Mouse (Mus musculus) adrenal gland, adult (tissue): Measurements from ENCODE around the gene Fbxo42.

Experiments used
- DNase-seq, 2 experiments: peaks; one replicate each; pipeline ENCODE4 v3.0.0; 2022 to 2023; ENCODE audit warnings: low spot score in 1 of 2; ENCODE audit not compliant: inconsistent age in 2 of 2

Fbxo42 gene

DNA sequence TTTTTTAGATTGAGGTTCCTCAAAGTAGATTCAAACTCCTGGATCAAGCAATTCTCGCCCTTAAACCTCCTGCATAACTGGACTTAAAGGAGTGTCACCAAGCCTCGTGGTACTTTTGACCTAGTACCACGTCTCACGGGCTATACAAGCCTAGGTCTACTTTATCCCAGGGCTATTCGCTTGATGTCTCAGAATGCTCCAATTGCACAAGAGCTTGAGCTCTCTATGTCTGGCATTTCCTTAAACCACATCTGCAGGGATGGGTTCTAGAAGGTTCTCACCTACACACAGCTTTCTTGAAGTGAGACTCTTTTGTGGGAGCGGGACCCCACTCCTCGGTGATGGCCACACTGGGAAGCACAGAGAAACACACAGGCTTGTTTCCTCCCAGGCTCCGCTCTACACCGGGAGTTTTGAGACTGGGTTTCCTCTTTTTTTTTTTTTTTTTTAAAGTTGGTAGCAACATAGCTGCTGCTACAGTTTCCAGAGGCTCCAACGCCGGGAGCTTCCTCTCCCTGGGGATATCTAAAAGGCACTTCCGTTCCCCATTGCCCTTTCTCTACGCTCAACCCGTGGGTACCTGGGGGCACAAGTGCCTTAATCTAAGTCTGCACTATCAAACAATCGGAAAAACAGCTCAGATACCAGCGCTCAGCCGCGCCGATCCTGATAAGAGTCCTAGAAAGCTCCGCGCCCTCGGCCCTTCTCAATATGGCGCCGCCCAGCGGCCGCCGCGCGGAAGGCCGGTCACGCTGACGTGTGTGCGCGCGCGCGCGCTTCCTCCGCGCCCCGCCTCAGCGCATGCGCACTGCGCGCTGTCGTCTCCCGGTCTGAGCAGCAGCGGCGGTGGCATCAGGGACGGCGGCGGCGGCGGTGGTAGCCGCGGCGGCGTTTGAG lies at the start of gene Fbxo42:
Fbxo42 (plus strand) TSS at position 802 of the 897 bp plus-strand sequence.
- peak; percentile 96 to 98 for DNase-seq

DNA sequence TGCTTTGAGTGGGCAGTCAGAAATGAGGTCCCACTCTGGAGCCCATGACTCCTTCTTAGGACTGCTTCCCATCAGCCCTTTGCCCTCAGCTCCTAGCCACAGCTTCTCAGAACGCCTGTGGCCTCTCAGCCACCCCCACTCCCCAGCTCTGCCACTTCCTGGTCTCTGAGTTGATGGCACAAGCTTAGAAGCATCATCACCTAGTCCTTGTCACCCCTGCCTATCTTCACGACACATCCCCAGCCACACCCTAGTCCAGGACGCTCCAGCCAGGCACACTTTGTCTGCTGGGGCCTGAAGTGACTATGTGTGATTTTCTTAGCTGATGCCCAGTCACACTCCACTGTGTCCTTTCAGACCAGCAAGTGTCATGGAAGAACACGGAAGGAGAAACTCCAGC lies 48.8 kb upstream of the Fbxo42 start:
- no peak for DNase-seq

DNA sequence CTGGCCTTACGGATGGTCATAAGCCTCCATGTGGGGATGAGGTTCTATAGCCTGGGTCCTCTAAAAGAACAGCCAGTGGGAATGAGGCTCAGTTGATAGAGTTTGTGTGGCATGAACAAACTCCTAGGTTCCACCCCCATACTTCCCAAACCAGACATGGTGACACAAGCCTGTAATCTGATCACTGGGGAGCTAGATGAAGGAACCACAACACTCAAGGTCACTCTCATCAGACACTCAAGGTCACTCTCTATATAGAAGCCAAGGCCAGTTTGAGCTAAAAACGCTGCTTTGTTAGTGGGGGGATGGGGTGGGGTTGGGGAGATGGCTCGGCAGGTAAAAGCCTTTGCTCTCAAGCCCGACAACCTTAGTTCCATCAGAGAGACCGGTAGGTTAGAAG lies 47.8 kb upstream of the Fbxo42 start:
- DNase-seq, result no peak

DNA sequence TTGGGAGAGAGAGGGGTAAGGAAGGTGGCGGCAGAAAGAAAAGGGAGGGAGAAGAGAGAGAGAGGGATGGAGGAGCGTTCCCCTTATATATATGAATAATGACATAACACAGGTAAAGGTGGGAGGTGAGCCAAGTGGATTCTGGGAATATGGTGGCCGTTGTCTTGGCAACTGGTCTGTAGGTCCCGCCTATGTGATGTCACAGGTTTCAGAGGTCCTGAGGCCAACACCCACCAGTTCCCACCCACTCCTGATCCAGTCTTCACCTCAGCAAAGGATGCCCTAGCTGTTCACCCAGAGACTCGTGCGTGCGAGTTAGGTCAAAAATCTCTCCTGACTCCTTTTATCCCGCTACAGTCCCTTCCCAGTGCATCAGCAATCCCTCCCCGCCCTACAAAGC lies 46.4 kb upstream of the Fbxo42 start:
- no peak for DNase-seq

DNA sequence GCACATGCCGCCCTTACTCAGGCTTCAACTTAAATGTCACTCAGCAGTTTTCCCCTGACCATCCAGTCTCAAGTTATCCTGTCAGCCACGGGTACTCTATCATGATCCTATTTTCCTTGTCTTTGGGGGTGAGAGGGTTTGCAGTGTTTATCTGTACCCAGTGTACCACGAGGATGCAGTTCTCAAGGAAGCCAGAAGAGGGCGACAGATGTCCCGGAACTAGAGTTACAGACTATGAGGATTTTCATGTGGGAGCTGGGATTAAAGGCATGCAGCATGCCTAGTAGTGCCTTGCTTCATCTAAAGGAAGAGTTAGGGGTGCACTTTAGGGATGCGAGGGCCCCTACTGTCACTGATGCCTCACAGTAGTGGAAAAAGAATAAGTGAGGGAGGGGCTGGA lies 45.9 kb upstream of the Fbxo42 start:
- no peak for DNase-seq

DNA sequence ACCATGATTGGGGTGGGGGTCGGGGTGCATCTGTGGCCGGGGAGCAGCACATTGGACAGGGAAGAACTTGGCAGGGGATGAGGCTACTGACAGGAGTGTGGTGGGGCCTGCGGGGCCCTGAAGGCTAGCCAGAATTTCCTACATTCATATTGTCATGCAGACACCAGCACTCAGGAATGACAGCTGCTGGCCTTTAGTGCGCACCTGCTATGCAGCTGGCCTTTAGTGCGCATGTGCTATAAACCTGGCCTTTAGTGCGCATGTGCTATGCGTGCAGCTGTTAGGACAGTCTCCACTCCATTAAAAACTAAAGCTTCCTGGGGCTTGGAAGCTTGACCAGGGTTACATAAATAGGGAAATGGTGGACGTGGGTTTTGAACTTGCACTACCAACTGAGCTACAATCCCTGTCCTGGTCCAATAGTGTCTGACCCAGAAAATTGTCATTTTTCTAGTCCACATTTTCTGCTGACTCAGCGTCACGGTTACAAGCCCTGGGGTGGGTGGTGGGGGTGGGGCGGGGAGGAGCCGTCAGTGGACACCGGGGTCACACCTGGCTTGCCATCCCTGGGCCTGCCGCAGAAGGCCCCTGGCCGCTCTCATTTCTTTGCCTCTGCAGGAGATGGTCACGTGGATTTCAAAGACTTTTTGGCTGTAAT lies 41.1 kb upstream of the Fbxo42 start:
- DNase-seq, result no peak

DNA sequence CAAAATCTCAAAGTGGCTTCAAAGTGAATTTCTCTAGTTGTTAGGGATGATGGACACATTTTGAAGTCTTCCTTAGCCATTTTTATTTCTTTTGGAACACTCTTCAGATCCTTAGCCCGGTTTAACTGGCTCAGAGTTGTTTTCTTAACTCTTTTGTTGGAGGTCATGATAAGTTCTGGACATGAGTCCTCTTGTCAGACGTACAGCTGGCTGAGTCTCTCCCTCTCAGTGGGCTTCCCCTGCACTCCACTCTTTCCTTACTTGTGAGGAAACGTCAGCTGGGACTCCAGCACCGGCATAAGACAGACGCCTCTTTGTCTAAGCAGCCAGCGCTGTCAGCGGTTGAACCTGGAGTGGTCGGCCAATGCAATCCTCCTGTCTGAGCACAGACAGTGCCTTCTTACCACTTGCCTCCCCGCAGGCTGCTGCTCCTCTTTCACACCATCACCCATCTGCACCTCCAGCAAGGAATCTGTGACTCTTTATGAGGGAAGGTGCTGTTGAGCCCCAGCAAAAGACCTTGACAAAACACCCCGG lies 39.4 kb upstream of the Fbxo42 start:
- DNase-seq, result no peak

DNA sequence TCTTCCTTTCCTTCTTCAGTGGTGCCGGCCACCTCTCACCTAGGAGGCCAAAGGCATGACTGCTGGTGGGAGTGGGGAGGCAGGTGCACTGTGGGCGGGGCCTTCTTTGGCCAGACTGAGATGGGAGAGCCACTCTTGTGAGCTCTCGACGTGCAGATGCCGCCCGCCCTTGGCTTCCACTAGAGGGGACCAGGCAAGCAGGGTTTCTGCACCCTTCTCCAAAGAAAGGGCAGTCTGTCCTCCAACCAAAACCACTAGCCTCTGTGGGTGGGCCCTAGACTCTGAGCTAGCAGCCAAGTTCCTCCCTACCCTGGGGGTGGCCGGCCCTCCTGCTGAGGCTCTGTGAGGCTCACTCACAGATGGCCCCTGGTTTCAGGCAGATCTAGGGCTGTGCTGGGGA lies 33.9 kb upstream of the Fbxo42 start:
- DNase-seq, result no peak

DNA sequence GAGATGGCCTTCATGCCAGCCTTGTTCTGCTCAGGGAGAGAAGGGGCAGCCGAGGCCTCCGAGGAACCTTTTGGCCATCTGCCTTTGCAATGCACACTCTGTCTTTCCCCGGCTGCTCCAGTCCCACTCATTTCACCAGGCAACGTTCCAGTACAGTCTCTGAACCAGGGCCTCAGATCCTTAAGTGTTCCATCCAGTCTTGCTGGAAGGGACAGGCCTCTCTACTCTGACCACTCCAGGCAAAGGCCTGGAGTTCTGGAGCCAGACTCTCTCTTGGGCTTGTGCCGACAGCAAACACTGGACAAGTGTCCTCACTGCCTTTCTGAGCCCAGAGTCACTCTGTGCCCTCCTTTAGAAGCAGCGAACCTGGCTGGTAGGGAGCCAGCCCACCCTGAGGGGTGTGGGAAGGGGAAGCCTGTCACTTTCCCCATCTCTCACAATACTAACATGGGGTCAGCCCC lies 33.2 kb upstream of the Fbxo42 start:
- DNase-seq, result peak; percentile 38 to 66

DNA sequence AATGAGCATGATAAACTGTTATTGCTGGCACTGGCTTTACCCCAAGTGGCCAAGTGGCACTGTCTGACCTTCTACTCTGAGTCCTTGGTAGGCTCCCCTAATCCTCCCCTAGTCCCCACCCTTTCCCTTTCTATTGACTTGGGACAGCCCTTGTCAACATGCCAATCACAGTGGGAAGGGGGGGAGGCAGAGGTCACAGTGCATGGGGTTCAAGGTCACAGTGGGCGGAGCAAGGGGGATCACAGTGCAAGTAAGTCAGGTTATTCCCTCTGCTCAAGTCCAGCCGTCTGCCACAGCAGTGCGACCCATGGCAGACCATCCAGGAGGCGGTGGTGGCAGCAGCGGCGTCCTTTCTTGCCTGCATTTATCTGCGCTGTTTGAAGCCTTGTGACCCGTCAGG lies 32.3 kb upstream of the Fbxo42 start:
- peak in 1 of 2 experiments; percentile 68 for DNase-seq

DNA sequence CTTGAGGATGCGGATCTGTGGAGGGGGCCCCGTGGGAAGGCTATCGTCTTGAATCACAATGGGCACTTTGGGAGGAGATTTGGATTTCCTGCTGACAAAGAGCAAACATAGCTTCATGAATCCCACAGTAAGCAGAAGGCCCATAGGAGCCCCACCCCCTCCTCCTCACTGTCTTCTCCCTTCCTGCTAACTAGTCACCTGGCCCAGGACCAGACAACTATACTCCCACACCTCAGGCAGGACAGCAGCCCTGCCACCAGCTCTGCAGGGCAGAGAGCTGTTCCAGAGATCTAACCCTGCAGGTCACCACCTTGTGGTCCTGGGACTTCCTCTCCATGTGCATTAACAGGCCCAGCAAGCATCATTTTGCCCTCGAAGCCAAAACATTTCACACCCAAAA lies 29.0 kb upstream of the Fbxo42 start:
- no peak for DNase-seq

DNA sequence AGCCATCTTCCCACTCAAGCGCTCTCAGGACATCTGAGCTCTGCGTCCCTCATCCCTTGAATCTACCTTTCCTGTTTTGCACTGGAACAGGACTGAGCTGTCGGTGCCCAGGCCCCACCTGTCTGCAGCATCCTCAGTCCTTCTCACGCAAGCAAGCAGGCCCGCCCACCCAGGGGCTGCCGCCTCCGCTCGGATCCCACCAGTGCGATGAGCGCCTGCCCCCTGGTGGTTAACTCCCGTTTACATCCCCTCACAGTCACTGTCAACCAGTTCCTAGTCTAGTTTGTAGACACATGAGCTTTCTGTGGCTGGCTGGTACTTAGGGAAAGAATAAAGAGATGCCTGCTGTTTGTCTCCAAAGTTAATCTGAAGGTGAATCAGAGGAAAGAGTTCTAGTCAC lies 27.0 kb upstream of the Fbxo42 start:
- peak in 1 of 2 experiments; percentile 61 for DNase-seq

DNA sequence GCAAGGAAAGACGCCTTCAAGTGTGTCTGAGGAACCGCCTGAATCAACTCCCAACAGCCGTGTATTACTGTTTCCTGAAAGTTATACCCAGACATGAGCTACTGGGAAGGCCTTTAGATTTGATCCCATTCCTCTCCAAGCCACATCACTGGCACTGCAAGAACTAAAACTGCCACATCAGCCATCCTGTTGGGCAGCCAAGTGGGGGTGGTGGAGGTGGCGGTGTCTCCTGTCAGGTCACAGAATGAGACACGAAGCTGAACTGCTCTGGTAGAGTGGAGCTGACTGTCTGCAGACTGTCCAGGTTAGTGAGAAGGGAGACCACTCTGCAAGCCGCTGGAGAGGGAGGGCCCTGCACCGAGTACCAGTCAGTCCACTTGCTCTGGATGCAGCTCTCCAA lies 25.1 kb upstream of the Fbxo42 start:
- DNase-seq, result no peak

DNA sequence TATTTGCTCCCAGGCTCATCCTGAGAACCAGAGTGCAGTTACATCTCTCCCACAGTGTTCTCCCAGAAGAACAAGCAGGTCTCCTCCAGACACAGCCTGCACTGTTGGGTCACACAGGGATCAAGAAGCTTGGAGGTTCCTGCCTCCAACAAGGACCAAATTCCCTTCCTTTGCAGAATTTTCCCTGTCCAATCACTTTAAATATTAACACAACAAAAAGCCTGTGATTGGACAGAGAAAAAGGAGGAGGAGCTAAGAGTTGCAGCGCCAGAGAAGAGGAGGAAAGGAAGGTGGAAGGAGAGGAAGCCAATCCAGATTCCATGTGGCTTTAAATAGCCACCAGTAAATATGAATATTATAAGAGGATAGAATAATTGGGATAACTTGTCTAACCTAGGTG lies 24.6 kb upstream of the Fbxo42 start:
- DNase-seq, result no peak

DNA sequence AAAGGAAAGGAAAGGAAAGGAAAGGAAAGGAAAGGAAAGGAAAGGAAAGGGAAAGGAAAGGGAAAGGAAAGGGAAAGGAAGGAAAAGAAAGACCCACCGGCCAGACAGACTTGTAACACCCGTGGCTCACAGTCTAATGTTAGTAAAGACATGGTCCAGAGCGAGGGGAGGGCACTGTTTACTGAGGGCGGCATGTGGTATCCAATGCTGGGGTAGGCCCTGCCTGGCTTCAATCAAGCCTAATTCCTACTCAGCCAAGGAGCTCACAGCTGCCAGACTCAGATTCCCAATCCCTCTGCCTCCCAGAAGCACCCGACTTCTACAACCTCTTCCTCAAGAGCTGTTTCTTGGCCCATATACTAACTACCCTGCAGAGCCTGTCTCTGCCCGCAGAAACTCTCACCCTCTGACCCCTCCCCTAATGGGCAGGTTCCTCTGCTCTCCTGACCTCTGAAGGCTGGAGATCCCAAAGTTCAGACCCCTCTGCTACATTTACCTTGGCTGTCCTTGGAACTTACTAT lies 18.5 kb upstream of the Fbxo42 start:
- no peak for DNase-seq

DNA sequence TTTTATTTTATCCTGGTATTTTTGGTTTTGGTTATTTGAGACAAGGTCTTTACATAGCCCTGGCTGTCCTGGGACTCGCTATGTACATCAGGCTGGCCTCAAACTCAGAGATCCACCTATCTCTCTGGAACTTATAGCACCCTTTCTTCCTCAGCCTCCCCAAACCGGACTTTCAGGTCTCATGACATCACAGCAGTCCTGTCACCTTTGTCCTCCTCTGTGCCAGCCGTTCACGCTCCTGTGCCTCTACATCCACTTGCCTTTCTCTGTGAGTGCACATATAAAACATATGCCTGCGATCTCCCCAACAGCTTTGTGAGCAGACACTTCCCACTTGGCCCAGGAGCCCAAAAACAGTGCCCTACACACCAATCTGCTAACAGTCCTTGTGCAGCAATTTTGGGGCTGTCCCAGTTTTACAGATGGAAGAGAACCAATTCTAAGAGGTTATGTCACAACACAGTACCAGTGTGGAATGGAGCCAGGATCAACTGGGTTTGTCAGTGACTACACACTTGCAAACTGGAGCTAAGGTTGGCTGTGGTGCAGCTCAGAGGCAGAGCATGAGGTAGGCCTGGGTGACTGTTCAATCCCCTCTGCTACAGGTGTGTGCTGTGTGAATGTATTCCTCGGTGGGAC lies 16.9 kb upstream of the Fbxo42 start:
- DNase-seq, result peak in 1 of 2 experiments; percentile 89

DNA sequence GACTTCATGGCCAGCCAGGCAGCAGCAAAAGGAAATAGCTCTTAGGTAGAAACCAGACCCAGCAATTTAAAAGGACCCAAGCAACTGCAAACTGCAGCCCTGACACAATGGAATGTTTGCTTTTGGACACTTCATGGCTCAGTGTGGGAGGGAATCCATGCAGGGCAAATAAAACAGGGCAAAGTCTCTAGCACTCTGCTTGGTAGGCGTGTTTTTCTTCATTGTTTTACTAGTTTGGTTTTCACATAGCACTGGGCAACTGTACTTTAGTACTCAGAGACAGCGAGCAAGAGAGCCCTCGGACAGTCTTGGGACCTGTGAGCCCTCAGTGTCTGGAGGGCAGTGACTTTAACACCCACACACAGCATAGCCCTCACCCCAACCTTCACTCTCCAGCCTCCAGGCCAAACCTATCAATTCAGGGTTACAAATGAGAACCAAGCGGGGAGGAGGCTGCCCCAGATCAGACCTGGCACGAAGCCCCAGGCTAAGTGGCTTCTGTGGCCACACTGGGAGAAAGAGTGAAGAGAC lies 16.1 kb upstream of the Fbxo42 start:
- DNase-seq, result peak in 1 of 2 experiments; percentile 72

DNA sequence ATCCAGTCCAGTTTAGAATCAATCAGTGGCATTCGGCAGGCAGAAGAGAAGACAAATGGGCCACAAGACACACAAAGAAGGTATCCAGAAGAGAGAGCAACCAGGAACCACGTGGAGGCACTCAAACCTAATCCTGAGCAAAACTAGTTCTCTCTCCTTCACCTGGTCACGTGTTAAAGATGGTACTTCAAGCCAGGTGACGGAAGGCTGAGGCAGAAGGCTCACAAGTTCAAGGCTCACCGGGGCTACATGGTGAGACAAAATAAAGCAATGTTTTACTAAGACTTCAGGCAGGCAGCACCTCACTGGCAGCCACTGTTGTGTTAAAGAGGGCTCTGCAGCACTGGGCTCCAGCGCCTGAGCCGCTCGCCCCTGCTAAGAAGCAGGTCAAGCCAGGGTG lies 15.5 kb upstream of the Fbxo42 start:
- no peak for DNase-seq

DNA sequence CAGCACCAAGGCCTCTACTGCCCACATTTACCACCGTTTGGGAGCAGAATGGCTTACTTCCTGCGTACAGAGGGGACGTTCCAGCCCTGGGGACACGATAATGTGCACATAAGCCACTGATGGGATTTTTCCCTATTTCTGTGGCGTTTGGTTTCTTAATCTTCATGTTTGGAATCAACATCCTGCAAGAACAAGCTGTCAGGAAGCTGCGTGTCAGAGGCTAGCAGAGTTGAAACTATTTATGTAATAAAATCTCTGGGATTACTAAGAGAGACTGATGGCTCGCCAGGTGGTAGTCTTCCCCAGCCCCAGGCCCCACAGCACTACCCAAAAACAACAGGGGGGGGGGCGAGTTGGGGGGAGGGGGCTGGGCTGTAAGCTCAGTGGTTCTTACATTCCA lies 14.5 kb upstream of the Fbxo42 start:
- no peak for DNase-seq

DNA sequence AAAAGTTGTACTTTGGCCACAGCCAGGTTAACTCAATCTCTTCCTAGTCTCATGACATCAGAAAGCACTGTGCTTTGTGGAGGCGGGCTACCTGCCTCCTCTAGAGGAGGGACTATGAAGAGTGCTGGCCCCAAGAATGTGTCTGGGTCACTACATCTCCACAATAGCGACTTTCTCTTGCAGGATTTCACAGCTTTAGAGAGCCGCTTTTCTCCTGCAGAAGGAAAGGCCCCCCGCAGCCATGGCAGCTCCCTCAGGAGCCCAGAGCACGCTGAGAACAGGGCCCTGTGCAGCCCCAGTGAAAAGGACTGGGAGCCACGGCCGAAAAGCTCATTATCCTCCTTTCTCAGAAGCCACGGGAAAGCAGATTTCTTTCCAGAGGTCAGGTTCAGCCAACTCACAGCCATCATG lies 13.7 kb upstream of the Fbxo42 start:
- no peak for DNase-seq
